Mouse (Mus musculus) layer of hippocampus, adult 18-20 months (tissue): ENCODE results near the gene Josd1. TPM values are rescaled to one million over a fixed set of nuclear protein-coding genes. Genes with fewer than 3 reads are reported as not detected.
"Not testable (repeated sequence)": the region's sequence is repeated elsewhere in the genome, so short reads cannot be mapped to it uniquely, and the experiment has no call there.

Experiments
- DNase-seq, 2 experiments: peaks; one replicate each; pipeline ENCODE4 v3.0.0; 2022; ENCODE audit warnings: low spot score in 2 of 2
- total RNA-seq, 2 experiments: library from RNA; stranded (reverse); gene quantifications; 2 replicates each; pipeline ENCODE4 v1.2.3; 2021

Gene Josd1
- total RNA-seq, 2 experiments from 2014 or later, result 49.4 TPM

GRCm38 (mm10) chr15:79693740-79694139 lies 6.0 kb upstream of the Josd1 start:
- DNase-seq, result no peak

DNA sequence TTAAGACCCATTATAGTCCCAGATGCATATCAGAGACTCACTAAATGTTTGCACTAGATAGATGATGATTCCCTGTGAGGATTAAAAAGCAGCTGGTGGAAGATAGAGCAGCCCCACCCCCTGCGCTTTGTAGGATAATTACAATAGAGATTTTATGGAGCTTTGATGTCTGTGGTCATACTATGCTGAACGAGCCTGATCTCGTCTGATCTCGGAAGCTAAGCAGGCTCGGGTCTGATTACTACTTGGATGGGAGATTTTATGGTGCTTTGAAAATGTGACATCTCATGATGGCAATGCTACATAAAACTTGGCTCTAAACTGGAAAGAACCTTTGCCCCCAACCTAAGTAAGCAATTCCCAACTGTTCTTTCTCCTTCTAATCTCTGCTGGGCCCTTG lies 4.6 kb upstream of the Josd1 start:
- no peak for DNase-seq

DNA sequence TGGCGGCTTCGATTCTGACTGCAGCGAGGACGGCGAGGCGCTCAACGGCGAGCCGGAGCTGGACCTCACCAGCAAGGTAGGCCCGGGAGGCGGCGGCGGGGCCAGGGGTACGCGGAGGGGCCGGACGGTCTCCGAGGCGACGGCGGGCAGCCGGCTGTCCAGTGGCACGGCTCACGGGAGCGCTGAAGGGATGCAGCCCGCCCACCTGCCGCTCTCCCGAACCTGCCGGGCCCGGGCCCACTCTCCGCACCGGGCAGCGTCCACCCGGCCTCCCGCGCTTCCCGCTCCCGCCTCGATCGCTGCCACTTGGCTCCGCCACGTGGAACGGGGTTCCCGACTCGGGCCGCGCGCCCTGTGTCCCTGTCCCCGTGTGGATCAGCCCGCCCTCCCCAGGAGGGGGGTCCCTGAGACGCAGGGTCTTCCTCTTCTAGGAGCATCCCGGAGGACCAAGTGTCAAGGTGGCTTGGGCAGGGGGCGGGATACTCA lies 3.3 kb upstream of the Josd1 start:
- no peak for DNase-seq

DNA sequence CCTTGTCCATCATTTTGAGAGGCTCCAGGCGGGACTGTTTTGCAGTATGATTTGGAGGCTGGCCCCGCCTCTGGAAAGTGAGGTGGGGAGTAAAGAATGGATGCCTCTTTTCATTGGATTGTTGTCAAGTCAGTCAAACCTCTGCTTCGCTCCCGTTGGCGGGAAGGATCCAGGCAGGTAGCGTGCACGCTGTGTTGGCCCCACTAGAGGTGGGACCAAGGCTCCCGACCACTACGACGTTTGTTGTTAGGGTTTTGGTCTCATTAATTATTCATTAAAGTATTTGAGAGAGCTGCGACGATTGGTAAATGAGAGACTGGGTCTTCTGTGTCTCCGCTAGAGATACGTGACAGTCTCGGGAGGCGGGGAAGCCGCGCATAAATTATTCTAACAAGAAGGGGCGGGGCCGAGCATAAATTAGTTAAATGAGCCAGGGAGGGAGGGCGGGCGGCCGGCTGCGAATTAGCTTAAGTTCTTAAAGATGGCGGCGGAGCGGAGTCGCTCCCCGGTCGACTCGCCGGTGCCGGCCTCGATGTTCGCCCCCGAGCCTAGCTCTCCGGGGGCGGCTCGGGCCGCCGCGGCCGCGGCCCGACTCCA lies 2.8 kb upstream of the Josd1 start, which contains the start of gene Gtpbp1:
Gene Gtpbp1 (plus strand): TSS at position 420 of the 597 bp plus-strand sequence.
- peak; percentile 98 to 100 for DNase-seq

- DNase-seq, result no peak
Measured at GRCm38 (mm10) chr15:79689662-79690425, 2.1 kb upstream of the Josd1 start.

DNA sequence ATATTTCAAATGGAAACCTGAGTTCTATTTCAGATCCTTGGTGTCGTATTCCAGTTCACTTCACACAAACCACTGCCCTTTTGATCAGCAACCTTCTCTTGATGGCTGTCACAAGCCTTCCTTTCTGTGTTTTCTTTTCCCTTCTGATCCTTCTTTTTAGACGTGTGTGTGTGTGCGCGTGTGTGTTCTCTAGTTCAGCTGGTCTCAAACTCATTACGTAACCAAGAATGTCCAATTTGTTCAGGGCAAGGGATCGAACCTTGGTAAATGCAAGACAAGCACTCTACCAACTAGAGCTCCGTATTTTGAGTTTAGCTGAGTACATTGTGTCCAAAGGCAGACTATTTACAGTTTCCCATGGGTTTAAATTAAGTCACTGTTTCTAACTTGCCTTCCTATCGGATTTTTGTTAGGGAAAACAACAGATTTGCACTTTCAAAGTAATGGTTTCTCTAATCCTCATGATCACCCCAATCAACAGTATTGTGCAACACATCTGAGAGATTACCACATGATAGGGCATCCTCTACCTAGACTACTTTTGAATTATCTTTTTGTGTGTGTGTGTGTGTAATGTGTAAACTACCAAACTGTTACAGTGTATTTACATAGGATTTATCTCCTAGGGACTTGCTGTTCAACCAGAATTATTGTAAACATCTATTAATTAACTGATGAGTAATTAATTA lies 693 bp upstream of the Josd1 start:
- DNase-seq, result no peak

- no peak for DNase-seq
Measured at GRCm38 (mm10) chr15:79687175-79687574, 544 bp downstream of the Josd1 start.

DNA sequence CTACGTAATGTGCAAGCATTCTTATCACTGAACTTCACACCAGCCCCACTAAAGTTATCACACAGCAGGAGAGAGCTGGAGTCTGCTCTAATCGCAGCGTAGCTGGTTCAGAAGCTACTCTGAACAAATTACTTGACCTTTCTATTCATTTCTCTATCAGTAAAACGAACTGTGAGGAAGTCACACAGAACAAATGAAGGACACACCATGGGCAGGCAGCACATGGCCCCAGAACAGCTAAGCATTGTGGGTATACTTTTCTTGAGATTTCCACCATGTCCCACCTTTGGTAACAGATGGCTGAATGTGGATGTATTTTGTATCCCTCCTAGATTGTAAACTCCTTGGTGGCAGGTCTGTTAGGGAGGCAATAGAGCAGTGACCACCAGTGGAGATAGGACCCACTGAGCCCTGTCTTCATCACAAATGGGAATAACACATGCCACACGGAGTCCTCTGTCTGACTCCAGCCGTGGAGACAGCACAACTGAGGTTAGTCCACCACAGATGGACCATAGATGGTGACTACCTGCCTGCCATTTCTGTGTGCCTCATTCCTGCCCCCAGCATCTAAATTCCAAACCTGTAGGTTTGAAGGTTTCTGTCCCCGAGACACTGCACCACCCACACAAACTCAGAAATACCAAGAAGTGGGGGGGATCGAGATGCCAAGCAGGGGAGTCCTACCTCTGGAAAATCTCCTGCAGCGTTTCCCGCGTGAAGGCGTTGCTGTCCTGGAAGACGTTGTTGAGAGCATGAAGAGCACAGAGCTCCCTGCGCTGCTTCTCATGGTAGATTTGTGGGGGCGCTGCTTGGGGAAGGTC lies 1.5 kb downstream of the Josd1 start:
- no peak for DNase-seq

DNA sequence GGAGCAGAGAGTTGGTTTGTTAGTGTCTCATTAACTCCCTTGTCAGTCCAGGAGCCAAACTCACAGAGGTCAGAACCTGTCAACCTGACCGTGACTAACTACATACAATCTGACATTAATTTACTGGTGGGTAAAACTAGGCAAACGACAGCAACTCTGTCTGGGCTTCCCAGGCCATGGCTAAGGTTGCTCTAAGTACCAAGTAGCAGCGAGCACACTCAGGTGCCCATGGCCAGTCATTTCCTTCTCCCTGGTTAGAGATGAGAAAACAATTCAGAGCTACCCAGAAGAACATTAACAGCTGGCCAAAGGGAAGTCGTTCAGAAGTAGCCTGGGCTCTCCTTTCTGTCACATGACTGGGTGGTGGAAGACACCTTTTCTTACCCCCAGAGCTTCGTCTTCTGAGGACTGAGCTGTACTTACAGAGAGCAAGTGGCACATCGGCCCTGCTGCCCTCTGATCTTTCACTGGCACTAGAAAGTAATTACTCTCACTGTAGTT lies 2.5 kb downstream of the Josd1 start:
- no peak for DNase-seq

- no peak for DNase-seq
Measured at GRCm38 (mm10) chr15:79684616-79685015, 3.1 kb downstream of the Josd1 start.

- peak in 1 of 2 experiments; percentile 55 for DNase-seq
Measured at GRCm38 (mm10) chr15:79683707-79684465, 3.8 kb downstream of the Josd1 start.

- DNase-seq, result no peak
Measured at GRCm38 (mm10) chr15:79683146-79683545, 4.6 kb downstream of the Josd1 start.

DNA sequence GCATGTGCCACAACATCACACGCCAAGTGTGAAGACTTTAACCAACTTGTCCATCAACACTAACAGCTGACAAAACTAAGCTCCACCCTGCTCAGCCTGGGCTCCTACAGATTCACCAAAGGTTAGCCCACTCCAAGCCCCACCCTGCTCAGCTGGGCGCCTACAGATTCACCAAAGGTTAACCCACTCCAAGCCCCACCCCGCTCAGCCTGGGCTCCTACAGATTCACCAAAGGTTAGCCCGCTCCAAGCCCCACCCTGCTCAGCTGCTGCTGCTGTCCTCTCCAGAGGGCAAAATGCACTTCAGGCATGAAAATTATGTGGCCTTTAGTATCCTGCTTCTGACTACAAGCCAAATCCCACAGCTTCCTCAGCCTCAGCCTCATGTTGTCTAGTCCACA lies 5.7 kb downstream of the Josd1 start:
- DNase-seq, result no peak

DNA sequence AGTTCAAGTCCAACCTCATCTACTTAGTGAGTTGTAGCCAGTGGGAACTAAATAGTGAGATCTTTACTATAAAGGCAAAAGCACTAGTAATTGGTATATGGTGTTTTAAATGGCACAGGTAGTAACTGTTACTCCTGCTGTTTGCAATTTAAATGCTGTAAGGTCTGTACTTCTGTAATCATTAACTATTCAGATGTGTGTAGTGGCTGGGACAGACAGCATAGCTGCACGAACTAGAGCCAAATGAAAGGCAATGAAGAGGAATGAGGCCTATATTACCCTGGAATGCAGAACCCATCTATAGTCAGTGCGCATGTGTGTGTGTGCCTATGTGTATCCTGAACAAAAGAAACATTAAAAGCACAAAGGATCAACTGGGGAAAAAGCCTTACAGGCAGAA lies 9.8 kb downstream of the Josd1 start:
- no peak for DNase-seq

DNA sequence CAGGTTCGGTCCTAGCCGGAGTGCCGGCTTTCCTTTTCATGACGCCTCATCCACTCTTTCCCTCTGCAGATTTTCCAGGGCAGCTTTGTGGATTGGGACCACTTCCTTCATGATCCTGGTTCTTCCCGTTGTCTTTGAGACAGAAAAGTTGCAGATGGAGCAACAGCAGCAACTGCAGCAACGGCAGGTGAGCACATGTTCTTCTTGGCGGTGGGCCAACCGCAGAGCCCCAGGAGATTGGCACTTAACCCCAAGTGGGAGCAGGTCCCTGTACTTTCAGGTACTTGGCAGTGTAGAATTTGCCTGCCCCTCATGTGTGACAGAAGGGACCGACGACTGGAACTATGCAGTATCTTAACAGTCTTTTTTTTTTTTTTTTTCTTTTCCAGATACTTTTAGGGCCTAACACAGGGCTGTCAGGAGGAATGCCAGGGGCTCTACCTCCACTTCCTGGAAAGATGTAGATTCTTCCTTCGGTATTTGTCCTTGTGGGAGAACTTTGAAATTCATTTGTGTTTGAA lies 15.8 kb downstream of the Josd1 start:
- DNase-seq, result not testable (repeated sequence)

- no peak for DNase-seq
Measured at GRCm38 (mm10) chr15:79670972-79671299, 16.8 kb downstream of the Josd1 start.

- DNase-seq, result peak; percentile 89 to 91
Measured at GRCm38 (mm10) chr15:79670249-79670971, 17.3 kb downstream of the Josd1 start, which contains the start of gene Tomm22. Tomm22 (plus strand) TSS chr15:79670861.

GRCm38 (mm10) chr15:79669195-79669594 lies 18.5 kb downstream of the Josd1 start:
- DNase-seq, result no peak

- peak in 1 of 2 experiments; percentile 69 for DNase-seq
Measured at GRCm38 (mm10) chr15:79664666-79665065, 23.1 kb downstream of the Josd1 start.
